Mouse (Mus musculus): ENCODE data around the gene Ccr10. TPM values are rescaled to one million over a fixed set of nuclear protein-coding genes. Genes with fewer than 3 reads are reported as not detected.

The Ccr10 gene
- polyA plus RNA-seq, 1 experiment from 2014 or later = not detected

GRCm38 (mm10) chr11:101174389-101174745, 876 bp downstream of the Ccr10 start:
- peak overlapping the region; percentile 59 for H3K9ac ChIP-seq (replicated peaks; ENCODE audit: low read depth, low read length)
- H3K27ac ChIP-seq (ENCODE audit: low read length) = no peak overlapping the region
- no peak for ATAC-seq
- peak overlapping the region; percentile 70 for H3K4me2 ChIP-seq (ENCODE audit: low read length)
- 23% methylated on average over 9 of the region's 9 CpGs for WGBS
- no peaks in the 10 kb centered on the region for H3K36me3 ChIP-seq (ENCODE audit: control insufficient read depth, insufficient read depth)
- H3K4me3 ChIP-seq (replicated peaks; ENCODE audit: low read length) = peak overlapping the region; percentile 37
- H3K27me3 ChIP-seq (replicated peaks; ENCODE audit: control insufficient read depth, insufficient read depth, low read length) = peaks cover 40% of the 10 kb centered on the region
- no peaks in the 10 kb centered on the region for H3K9me3 ChIP-seq (ENCODE audit: control insufficient read depth, low read length)
- H3K4me1 ChIP-seq (replicated peaks; ENCODE audit: control insufficient read depth, insufficient read depth, low read length) = peaks cover 60% of the 10 kb centered on the region

GRCm38 (mm10) chr11:101173631-101174388, 1.4 kb downstream of the Ccr10 start:
- Histone ChIP-seq H3K4me1 (replicated peaks; ENCODE audit: control insufficient read depth, insufficient read depth, low read length) (peaks cover 60% of the 10 kb centered on the region), H3K4me3 (replicated peaks; ENCODE audit: low read length) (peak overlapping the region; percentile 37), H3K4me2 (ENCODE audit: low read length) (peak overlapping the region; percentile 70), H3K9ac (replicated peaks; ENCODE audit: low read depth, low read length) (peak overlapping the region; percentile 59), H3K36me3 (ENCODE audit: control insufficient read depth, insufficient read depth) (no peaks in the 10 kb centered on the region), H3K27ac (ENCODE audit: low read length) (no peak overlapping the region), H3K27me3 (replicated peaks; ENCODE audit: control insufficient read depth, insufficient read depth, low read length) (peaks cover 37% of the 10 kb centered on the region), H3K9me3 (ENCODE audit: control insufficient read depth, low read length) (no peaks in the 10 kb centered on the region)
- 1% methylated on average over 61 of the region's 61 CpGs for WGBS
- peak; percentile 56 for ATAC-seq

- H3K4me1 ChIP-seq (replicated peaks; ENCODE audit: control insufficient read depth, insufficient read depth, low read length) = peaks cover 60% of the 10 kb centered on the region
- H3K4me2 ChIP-seq (ENCODE audit: low read length) = peak overlapping the region; percentile 70; the same call in 1 of the 2 replicates
- no peak overlapping the region for H3K4me3 ChIP-seq (replicated peaks; ENCODE audit: low read length)
- peaks cover 40% of the 10 kb centered on the region for H3K27me3 ChIP-seq (replicated peaks; ENCODE audit: control insufficient read depth, insufficient read depth, low read length)
- WGBS = 6% methylated on average over 11 of the region's 11 CpGs
- no peaks in the 10 kb centered on the region for H3K36me3 ChIP-seq (ENCODE audit: control insufficient read depth, insufficient read depth)
- no peaks in the 10 kb centered on the region for H3K9me3 ChIP-seq (ENCODE audit: control insufficient read depth, low read length)
- H3K27ac ChIP-seq (ENCODE audit: low read length) = no peak overlapping the region
- no peak overlapping the region for H3K9ac ChIP-seq (replicated peaks; ENCODE audit: low read depth, low read length)
- ATAC-seq = no peak
Observed at GRCm38 (mm10) chr11:101173112-101173511, 2.1 kb downstream of the Ccr10 start.

- Histone ChIP-seq H3K9me3 (ENCODE audit: control insufficient read depth, low read length) (no peaks in the 10 kb centered on the region), H3K27me3 (replicated peaks; ENCODE audit: control insufficient read depth, insufficient read depth, low read length) (peaks cover 38% of the 10 kb centered on the region), H3K27ac (ENCODE audit: low read length) (peak overlapping the region; percentile 75), H3K36me3 (ENCODE audit: control insufficient read depth, insufficient read depth) (no peaks in the 10 kb centered on the region; the same call in 1 of the 2 replicates), H3K4me1 (replicated peaks; ENCODE audit: control insufficient read depth, insufficient read depth, low read length) (peaks cover 60% of the 10 kb centered on the region), H3K4me3 (replicated peaks; ENCODE audit: low read length) (peak overlapping the region; percentile 54), H3K4me2 (ENCODE audit: low read length) (peak overlapping the region; percentile 92), H3K9ac (replicated peaks; ENCODE audit: low read depth, low read length) (peak overlapping the region; percentile 64)
- WGBS = 19% methylated on average over 5 of the region's 5 CpGs
- no peak for ATAC-seq
Observed at GRCm38 (mm10) chr11:101172434-101172815, 2.8 kb downstream of the Ccr10 start.

- under 1% methylated on average over 31 of the region's 31 CpGs for WGBS
- Histone ChIP-seq H3K9me3 (ENCODE audit: control insufficient read depth, low read length) (no peaks in the 10 kb centered on the region), H3K4me1 (replicated peaks; ENCODE audit: control insufficient read depth, insufficient read depth, low read length) (peaks cover 57% of the 10 kb centered on the region), H3K36me3 (ENCODE audit: control insufficient read depth, insufficient read depth) (peaks cover 2% of the 10 kb centered on the region; the same call in 1 of the 2 replicates), H3K4me3 (replicated peaks; ENCODE audit: low read length) (peak overlapping the region; percentile 54), H3K4me2 (ENCODE audit: low read length) (peak overlapping the region; percentile 92), H3K27me3 (replicated peaks; ENCODE audit: control insufficient read depth, insufficient read depth, low read length) (peaks cover 38% of the 10 kb centered on the region), H3K27ac (ENCODE audit: low read length) (peak overlapping the region; percentile 75), H3K9ac (replicated peaks; ENCODE audit: low read depth, low read length) (peak overlapping the region; percentile 64)
- peak; percentile 65 for ATAC-seq
Observed at GRCm38 (mm10) chr11:101171721-101172433, 3.4 kb downstream of the Ccr10 start.

- Histone ChIP-seq H3K27ac (ENCODE audit: low read length) (peak within 1 kb of the TSS; percentile 75), H3K36me3 (ENCODE audit: control insufficient read depth, insufficient read depth) (peaks cover 2% of the 10 kb centered on the region; the same call in 1 of the 2 replicates), H3K4me2 (ENCODE audit: low read length) (peak within 1 kb of the TSS; percentile 92), H3K9ac (replicated peaks; ENCODE audit: low read depth, low read length) (peak within 1 kb of the TSS; percentile 67), H3K9me3 (ENCODE audit: control insufficient read depth, low read length) (no peaks in the 10 kb centered on the region), H3K4me1 (replicated peaks; ENCODE audit: control insufficient read depth, insufficient read depth, low read length) (peaks cover 48% of the 10 kb centered on the region), H3K27me3 (replicated peaks; ENCODE audit: control insufficient read depth, insufficient read depth, low read length) (peaks cover 39% of the 10 kb centered on the region), H3K4me3 (replicated peaks; ENCODE audit: low read length) (peak within 1 kb of the TSS; percentile 64)
- WGBS = under 1% methylated on average over 47 of the region's 50 CpGs
- ATAC-seq = peak; percentile 96
Observed at GRCm38 (mm10) chr11:101170811-101171610, 4.2 kb downstream of the Ccr10 start, which contains the start of gene Plekhh3. Gene Plekhh3, minus strand, starts transcription at chr11:101171351.

- Histone ChIP-seq H3K27ac (ENCODE audit: low read length) (peak within 1 kb of the TSS; percentile 41; the same call in 1 of the 2 replicates), H3K4me1 (replicated peaks; ENCODE audit: control insufficient read depth, insufficient read depth, low read length) (peaks cover 45% of the 10 kb centered on the region), H3K9me3 (ENCODE audit: control insufficient read depth, low read length) (no peaks in the 10 kb centered on the region), H3K27me3 (replicated peaks; ENCODE audit: control insufficient read depth, insufficient read depth, low read length) (peaks cover 41% of the 10 kb centered on the region), H3K9ac (replicated peaks; ENCODE audit: low read depth, low read length) (peak within 1 kb of the TSS; percentile 67), H3K4me3 (replicated peaks; ENCODE audit: low read length) (peak within 1 kb of the TSS; percentile 64), H3K4me2 (ENCODE audit: low read length) (peak within 1 kb of the TSS; percentile 68), H3K36me3 (ENCODE audit: control insufficient read depth, insufficient read depth) (peaks cover 2% of the 10 kb centered on the region; the same call in 1 of the 2 replicates)
- 1% methylated on average over 33 of the region's 35 CpGs for WGBS
- no peak for ATAC-seq
Observed at GRCm38 (mm10) chr11:101170354-101170810, 4.9 kb downstream of the Ccr10 start, which contains the start of gene Cntnap1. Gene Cntnap1, plus strand, starts transcription at chr11:101170523.

GRCm38 (mm10) chr11:101169301-101170107, 5.7 kb downstream of the Ccr10 start:
- ATAC-seq = no peak
- peak overlapping the region; percentile 64 for H3K4me3 ChIP-seq (replicated peaks; ENCODE audit: low read length)
- WGBS = 13% methylated on average over 15 of the region's 17 CpGs
- no peaks in the 10 kb centered on the region for H3K9me3 ChIP-seq (ENCODE audit: control insufficient read depth, low read length)
- H3K4me2 ChIP-seq (ENCODE audit: low read length) = peak overlapping the region; percentile 68
- no peak overlapping the region for H3K27ac ChIP-seq (ENCODE audit: low read length)
- peaks cover 43% of the 10 kb centered on the region for H3K27me3 ChIP-seq (replicated peaks; ENCODE audit: control insufficient read depth, insufficient read depth, low read length)
- peaks cover 47% of the 10 kb centered on the region for H3K4me1 ChIP-seq (replicated peaks; ENCODE audit: control insufficient read depth, insufficient read depth, low read length)
- H3K36me3 ChIP-seq (ENCODE audit: control insufficient read depth, insufficient read depth) = peaks cover 2% of the 10 kb centered on the region; the same call in 1 of the 2 replicates
- H3K9ac ChIP-seq (replicated peaks; ENCODE audit: low read depth, low read length) = peak overlapping the region; percentile 67; the same call in 1 of the 2 replicates

All from forebrain, embryonic 16.5 days (tissue).